Comparison of ENCODE assay signal across 10 mouse cellular contexts in the genomic region with DNA sequence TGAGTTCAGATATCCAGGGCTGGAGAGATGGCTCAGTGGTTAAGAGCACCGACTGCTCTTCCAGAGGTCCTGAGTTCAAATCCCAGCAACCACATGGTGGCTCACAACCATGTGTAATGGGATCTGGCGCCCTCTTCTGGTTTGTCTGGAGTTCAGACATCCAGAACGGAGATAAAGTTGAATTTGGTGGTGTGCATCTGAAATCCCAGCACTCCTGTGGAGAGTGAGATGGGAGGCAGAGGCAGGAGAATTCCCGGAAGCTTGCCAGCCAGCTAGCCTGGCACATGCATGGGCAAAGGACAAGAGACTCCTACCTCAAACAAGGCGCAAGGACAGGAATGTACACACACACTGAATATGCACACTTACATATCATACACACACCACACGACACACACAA. TPM values are rescaled to one million over a fixed set of nuclear protein-coding genes. Genes with fewer than 3 reads are reported as not detected.
DNase-seq lines count a peak whose midpoint lies in the region; ATAC-seq and TF ChIP-seq lines count a peak whose summit lies in the region.
"Had no signal": no experiment of that assay in that cellular context is flagged by ENCODE, and none has a peak within 500 bp of the region (broad histone marks: within the 10 kb centered on the region; RNA-seq: fewer than 3 reads in every experiment).

No protein-coding gene starts in this region.

- 81% methylated on average over 6 of the region's 6 CpGs for WGBS in heart, embryonic 13.5 days
- WGBS in midbrain, embryonic 12.5 days, result 90% methylated on average over 6 of the region's 6 CpGs
- WGBS in midbrain, embryonic 15.5 days, result 88% methylated on average over 6 of the region's 6 CpGs
- WGBS in forebrain, postnatal 0 days, result 84% methylated on average over 6 of the region's 6 CpGs

- H3K4me1 ChIP-seq in heart, embryonic 13.5 days, result peaks cover 88% of the 10 kb centered on the region
- H3K4me1 ChIP-seq in midbrain, embryonic 12.5 days, result peaks cover 67% of the 10 kb centered on the region
- H3K4me1 ChIP-seq in midbrain, embryonic 15.5 days, result peaks cover 79% of the 10 kb centered on the region
- peaks cover 21% of the 10 kb centered on the region for H3K4me1 ChIP-seq in forebrain, postnatal 0 days (ENCODE audit: insufficient read depth)

- H3K9ac ChIP-seq in heart, embryonic 13.5 days, result no peak overlapping the region
- no peak overlapping the region for H3K9ac ChIP-seq in midbrain, embryonic 12.5 days (replicated peaks)
- no peak overlapping the region for H3K9ac ChIP-seq in midbrain, embryonic 15.5 days
- H3K9ac ChIP-seq in forebrain, postnatal 0 days, result no peak overlapping the region
- H3K9ac ChIP-seq: intestine, embryonic 15.5 days had no signal

- H3K9me3 ChIP-seq in heart, embryonic 13.5 days, result no peaks in the 10 kb centered on the region
- H3K9me3 ChIP-seq in midbrain, embryonic 12.5 days, result no peaks in the 10 kb centered on the region
- H3K9me3 ChIP-seq in midbrain, embryonic 15.5 days, result no peaks in the 10 kb centered on the region
- H3K9me3 ChIP-seq in forebrain, postnatal 0 days (ENCODE audit: low read length), result no peaks in the 10 kb centered on the region
- H3K9me3 ChIP-seq: intestine, embryonic 15.5 days had no signal

- no peak for DNase-seq in heart, postnatal 25 days (ENCODE audit: low spot score)
- DNase-seq in forebrain, postnatal 0 days, result no peak
- peak; percentile 48 for DNase-seq in lung, postnatal 36 days
- no peak for DNase-seq in gastrocnemius, adult 8-10 months (ENCODE audit: low spot score in 2 of 2)
- DNase-seq: adrenal gland, postnatal 36 days had no signal

- peak; percentile 35 for TF ChIP-seq CTCF in forebrain, postnatal 0 days (IDR thresholded peaks at IDR 0.05; ENCODE audit: low read depth)

- H3K36me3 ChIP-seq in heart, embryonic 13.5 days, result peaks cover 48% of the 10 kb centered on the region
- H3K36me3 ChIP-seq in midbrain, embryonic 12.5 days, result peaks cover 45% of the 10 kb centered on the region
- H3K36me3 ChIP-seq in midbrain, embryonic 15.5 days (replicated peaks), result no peaks in the 10 kb centered on the region; the same call in 1 of the 2 replicates
- H3K36me3 ChIP-seq in forebrain, postnatal 0 days (ENCODE audit: insufficient read depth), result peaks cover 25% of the 10 kb centered on the region

- H3K4me3 ChIP-seq in heart, embryonic 13.5 days, result peak overlapping the region; percentile 5; the same call in 1 of the 2 replicates
- no peak overlapping the region for H3K4me3 ChIP-seq in midbrain, embryonic 12.5 days
- no peak overlapping the region for H3K4me3 ChIP-seq in midbrain, embryonic 15.5 days
- no peak overlapping the region for H3K4me3 ChIP-seq in forebrain, postnatal 0 days (ENCODE audit: low read depth, low read length)
- H3K4me3 ChIP-seq: intestine, embryonic 15.5 days had no signal

- H3K27ac ChIP-seq in heart, embryonic 13.5 days (replicated peaks), result peak overlapping the region; percentile 69; the same call in 1 of the 2 replicates
- peak overlapping the region; percentile 52; the same call in 1 of the 2 replicates for H3K27ac ChIP-seq in midbrain, embryonic 12.5 days (replicated peaks)
- no peak overlapping the region for H3K27ac ChIP-seq in midbrain, embryonic 15.5 days
- no peak overlapping the region for H3K27ac ChIP-seq in forebrain, postnatal 0 days (ENCODE audit: low read depth, low read length)

- no peak for ATAC-seq in heart, embryonic 13.5 days (ENCODE audit: extremely low read depth, insufficient number of reproducible peaks, low FRiP score, low TSS enrichment)
- no peak for ATAC-seq in midbrain, embryonic 12.5 days (ENCODE audit: low FRiP score, low read depth)
- ATAC-seq in midbrain, embryonic 15.5 days (replicated peaks), result no peak
- ATAC-seq in forebrain, postnatal 0 days, result no peak
- ATAC-seq in activated CD4-positive, CD25-positive, alpha-beta regulatory T cell, adult 4 months, result no peak
- ATAC-seq: intestine, embryonic 15.5 days had no signal

- intact Hi-C loops in heart, postnatal 25 days (cut with DNase I), result no loop called here

- H3K4me2 ChIP-seq in heart, embryonic 13.5 days, result peak overlapping the region; percentile 87
- no peak overlapping the region for H3K4me2 ChIP-seq in midbrain, embryonic 12.5 days (replicated peaks)
- H3K4me2 ChIP-seq in midbrain, embryonic 15.5 days, result no peak overlapping the region
- peak overlapping the region; percentile 95; the same call in 1 of the 2 replicates for H3K4me2 ChIP-seq in forebrain, postnatal 0 days (ENCODE audit: low read depth)

- H3K27me3 ChIP-seq in heart, embryonic 13.5 days (replicated peaks), result no peaks in the 10 kb centered on the region
- H3K27me3 ChIP-seq in midbrain, embryonic 12.5 days, result no peaks in the 10 kb centered on the region
- H3K27me3 ChIP-seq in midbrain, embryonic 15.5 days (replicated peaks), result no peaks in the 10 kb centered on the region
- no peaks in the 10 kb centered on the region for H3K27me3 ChIP-seq in forebrain, postnatal 0 days (ENCODE audit: insufficient read depth, low read length)
- H3K27me3 ChIP-seq: intestine, embryonic 15.5 days had no signal

RNA-seq across cellular contexts. Expression of a gene that starts 4.6 kb away (rescaled TPM):
- 25.0 and 25.4 TPM in 2 replicates for polyA plus RNA-seq in heart, embryonic 13.5 days (2015; fragmentation: Nextera tagmentation; extraction: Ambion mirVana)
- 10 to 100 TPM; 15.6 to 18.6 TPM for total RNA-seq in heart, postnatal 25 days (2021)
- 68.8 and 71.0 TPM in 2 replicates for polyA plus RNA-seq in midbrain, embryonic 12.5 days (2016; fragmentation: Nextera tagmentation; extraction: Ambion mirVana)
- polyA plus RNA-seq in midbrain, embryonic 15.5 days (2015; fragmentation: Nextera tagmentation; extraction: Ambion mirVana), result 80.3 and 84.2 TPM in 2 replicates
- total RNA-seq in forebrain, postnatal 0 days (2014; rRNA removed), result 114 and 163 TPM in 2 replicates
- 65.0 and 67.9 TPM in 2 replicates for polyA plus RNA-seq in forebrain, postnatal 0 days (2015; fragmentation: Nextera tagmentation; extraction: Ambion mirVana)
- 1 to 10 TPM; 2.6 to 5.2 (median 3.4) TPM for total RNA-seq in gastrocnemius, adult 8-10 months (2022)
- polyA plus RNA-seq in activated CD4-positive, CD25-positive, alpha-beta regulatory T cell, adult 4 months (2017; shearing (Covaris generic)), result 1 to 10 TPM; 5.2 to 5.6 TPM

RNA-seq across cellular contexts. Expression of a gene that starts 37.1 kb away (rescaled TPM):
- polyA plus RNA-seq in heart, embryonic 13.5 days (2015; fragmentation: Nextera tagmentation; extraction: Ambion mirVana), result 3.3 and 3.5 TPM in 2 replicates
- 10 to 100 TPM in 1 of 2 experiments, 1 to 10 TPM in 1; 7.3 to 10.8 TPM for total RNA-seq in heart, postnatal 25 days (2021)
- polyA plus RNA-seq in midbrain, embryonic 12.5 days (2016; fragmentation: Nextera tagmentation; extraction: Ambion mirVana), result 28.5 and 33.9 TPM in 2 replicates
- 20.4 and 21.8 TPM in 2 replicates for polyA plus RNA-seq in midbrain, embryonic 15.5 days (2015; fragmentation: Nextera tagmentation; extraction: Ambion mirVana)
- 39.4 and 53.7 TPM in 2 replicates for total RNA-seq in forebrain, postnatal 0 days (2014; rRNA removed)
- 19.2 and 23.0 TPM in 2 replicates for polyA plus RNA-seq in forebrain, postnatal 0 days (2015; fragmentation: Nextera tagmentation; extraction: Ambion mirVana)
- 1 to 10 TPM; 2.0 to 2.9 (median 2.4) TPM for total RNA-seq in gastrocnemius, adult 8-10 months (2022)
- polyA plus RNA-seq in activated CD4-positive, CD25-positive, alpha-beta regulatory T cell, adult 4 months (2017; shearing (Covaris generic)), result 10 to 100 TPM; 33.9 to 35.5 TPM

RNA-seq across cellular contexts. Expression of a gene that starts 57.9 kb away (rescaled TPM):
- 8.0 and 10.3 TPM in 2 replicates for polyA plus RNA-seq in heart, embryonic 13.5 days (2015; fragmentation: Nextera tagmentation; extraction: Ambion mirVana)
- 1 to 10 TPM; 4.5 to 7.5 TPM for total RNA-seq in heart, postnatal 25 days (2021)
- polyA plus RNA-seq in midbrain, embryonic 12.5 days (2016; fragmentation: Nextera tagmentation; extraction: Ambion mirVana), result 26.9 and 29.3 TPM in 2 replicates
- polyA plus RNA-seq in midbrain, embryonic 15.5 days (2015; fragmentation: Nextera tagmentation; extraction: Ambion mirVana), result 27.4 and 32.2 TPM in 2 replicates
- total RNA-seq in forebrain, postnatal 0 days (2014; rRNA removed), result 30.6 TPM in 2 replicates
- polyA plus RNA-seq in forebrain, postnatal 0 days (2015; fragmentation: Nextera tagmentation; extraction: Ambion mirVana), result 19.0 and 27.1 TPM in 2 replicates
- 1 to 10 TPM; 1.0 to 2.9 (median 1.4) TPM for total RNA-seq in gastrocnemius, adult 8-10 months (2022)
- 10 to 100 TPM; 16.8 to 21.2 TPM for polyA plus RNA-seq in activated CD4-positive, CD25-positive, alpha-beta regulatory T cell, adult 4 months (2017; shearing (Covaris generic))

Comparison
In these comparisons a context has a peak if more than half of its experiments do, and no peak if none do; other contexts are left out.
1. H3K27ac ChIP-seq: peak in heart, embryonic 13.5 days (single experiment) and midbrain, embryonic 12.5 days (single experiment); none in midbrain, embryonic 15.5 days (single experiment) and forebrain, postnatal 0 days (single experiment).
2. H3K4me2 ChIP-seq: peak in heart, embryonic 13.5 days (single experiment) and forebrain, postnatal 0 days (single experiment); none in midbrain, embryonic 12.5 days (single experiment) and midbrain, embryonic 15.5 days (single experiment).